In the genomic region with DNA sequence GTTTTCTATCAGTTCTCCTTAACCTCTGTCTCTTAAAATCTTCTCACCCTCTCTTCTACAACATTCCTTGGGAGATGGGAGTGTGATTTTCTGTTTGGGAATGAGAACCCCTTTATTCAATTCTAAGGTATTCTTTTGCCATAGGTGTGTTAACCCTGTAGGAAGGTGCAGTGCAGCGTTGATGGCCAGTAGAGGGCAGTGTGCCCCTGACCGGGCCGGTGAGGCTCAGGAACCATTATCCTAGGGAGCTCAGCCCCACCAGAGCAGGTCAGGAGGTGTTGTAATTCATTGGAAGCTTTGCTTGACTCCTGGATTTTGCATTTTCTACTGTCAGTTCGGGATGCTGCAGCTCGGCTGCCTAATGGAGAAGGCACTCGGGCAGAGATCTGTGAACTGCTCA, we compare ENCODE assay signal across 10 mouse cellular contexts. TPM values are rescaled to one million over a fixed set of nuclear protein-coding genes. Genes with fewer than 3 reads are reported as not detected.
DNase-seq lines count a peak whose midpoint lies in the region; ATAC-seq and TF ChIP-seq lines count a peak whose summit lies in the region.
"Had no signal": no experiment of that assay in that cellular context is flagged by ENCODE, and none has a peak within 500 bp of the region (broad histone marks: within the 10 kb centered on the region; RNA-seq: fewer than 3 reads in every experiment).

No protein-coding gene starts in this region.

- no peak overlapping the region for H3K9ac ChIP-seq in midbrain, postnatal 0 days (replicated peaks; ENCODE audit: low read length, poor library complexity, severe bottlenecking)
- H3K9ac ChIP-seq in midbrain, embryonic 11.5 days (ENCODE audit: low read length), result no peak overlapping the region
- no peak overlapping the region for H3K9ac ChIP-seq in liver, postnatal 0 days (replicated peaks)
- H3K9ac ChIP-seq: midbrain, embryonic 12.5 days had no signal

- DNase-seq in adrenal gland, adult 2 months, result peak; percentile 22
- no peak for DNase-seq in adrenal gland, adult 8-10 months
- DNase-seq in midbrain, postnatal 0 days (ENCODE audit: low spot score), result peak; percentile 7
- DNase-seq in midbrain, embryonic 11.5 days (ENCODE audit: low spot score, missing footprints), result no peak
- peak; percentile 46 for DNase-seq in embryo, embryonic 10.5 days (ENCODE audit: low spot score)
- peak; percentile 35 for DNase-seq in liver, postnatal 0 days
- DNase-seq in frontal cortex, postnatal 25 days (ENCODE audit: low spot score in 2 of 2), result no peak
- no peak for DNase-seq in left cerebral cortex, postnatal 4 days

- 64% methylated on average over 6 of the region's 6 CpGs for WGBS in midbrain, postnatal 0 days
- WGBS in midbrain, embryonic 11.5 days, result 60% methylated on average over 6 of the region's 6 CpGs
- WGBS in liver, postnatal 0 days (ENCODE audit: insufficient replicate concordance), result 67% methylated on average over 6 of the region's 6 CpGs

- no peak overlapping the region for H3K4me2 ChIP-seq in midbrain, postnatal 0 days (ENCODE audit: low read depth, low read length, poor library complexity, severe bottlenecking)
- H3K4me2 ChIP-seq in midbrain, embryonic 11.5 days, result no peak overlapping the region
- no peak overlapping the region for H3K4me2 ChIP-seq in liver, postnatal 0 days (ENCODE audit: low read depth, low read length)
- H3K4me2 ChIP-seq: midbrain, embryonic 12.5 days had no signal

- H3K4me1 ChIP-seq in midbrain, postnatal 0 days (ENCODE audit: insufficient read depth, low read length), result no peaks in the 10 kb centered on the region
- no peaks in the 10 kb centered on the region for H3K4me1 ChIP-seq in midbrain, embryonic 11.5 days (ENCODE audit: control insufficient read depth, insufficient read depth, low read length)
- H3K4me1 ChIP-seq in liver, postnatal 0 days (ENCODE audit: insufficient read depth), result no peaks in the 10 kb centered on the region
- H3K4me1 ChIP-seq: midbrain, embryonic 12.5 days had no signal

- peaks cover 58% of the 10 kb centered on the region for H3K36me3 ChIP-seq in midbrain, postnatal 0 days (ENCODE audit: insufficient read depth, low read length)
- H3K36me3 ChIP-seq in midbrain, embryonic 11.5 days (ENCODE audit: control insufficient read depth, insufficient read depth, low read length), result peaks cover 31% of the 10 kb centered on the region
- peaks cover 63% of the 10 kb centered on the region for H3K36me3 ChIP-seq in liver, postnatal 0 days (replicated peaks; ENCODE audit: insufficient read depth, low read length)

- no peak for TF ChIP-seq EP300 in liver, postnatal 0 days (IDR thresholded peaks at IDR 0.05; ENCODE audit: low read depth)

- TF ChIP-seq CTCF in midbrain, postnatal 0 days (IDR thresholded peaks at IDR 0.05), result peak; percentile 75
- peak; percentile 81 for TF ChIP-seq CTCF in liver, postnatal 0 days (IDR thresholded peaks at IDR 0.05; ENCODE audit: low read depth)

- no peak overlapping the region for H3K27ac ChIP-seq in midbrain, postnatal 0 days (ENCODE audit: low read depth, low read length)
- no peak overlapping the region for H3K27ac ChIP-seq in midbrain, embryonic 11.5 days (ENCODE audit: low read depth, low read length)
- H3K27ac ChIP-seq in liver, postnatal 0 days (ENCODE audit: low read depth), result no peak overlapping the region
- H3K27ac ChIP-seq: midbrain, embryonic 12.5 days had no signal

- no peak overlapping the region for H3K4me3 ChIP-seq in midbrain, postnatal 0 days (ENCODE audit: low read depth, low read length)
- H3K4me3 ChIP-seq in midbrain, embryonic 11.5 days (ENCODE audit: low read depth, low read length), result no peak overlapping the region
- H3K4me3 ChIP-seq in liver, postnatal 0 days (ENCODE audit: low read depth, low read length), result no peak overlapping the region
- H3K4me3 ChIP-seq: midbrain, embryonic 12.5 days had no signal

- no peaks in the 10 kb centered on the region for H3K27me3 ChIP-seq in midbrain, postnatal 0 days (ENCODE audit: insufficient read depth, low read length)
- H3K27me3 ChIP-seq in midbrain, embryonic 11.5 days (ENCODE audit: control insufficient read depth, insufficient read depth, low read length), result no peaks in the 10 kb centered on the region
- no peaks in the 10 kb centered on the region for H3K27me3 ChIP-seq in liver, postnatal 0 days (ENCODE audit: insufficient read depth, low read length)
- H3K27me3 ChIP-seq: midbrain, embryonic 12.5 days had no signal

- no peaks in the 10 kb centered on the region for H3K9me3 ChIP-seq in midbrain, postnatal 0 days (ENCODE audit: low read length)
- no peaks in the 10 kb centered on the region for H3K9me3 ChIP-seq in midbrain, embryonic 11.5 days (ENCODE audit: control insufficient read depth, low read length)
- no peaks in the 10 kb centered on the region for H3K9me3 ChIP-seq in liver, postnatal 0 days (ENCODE audit: low read length)
- H3K9me3 ChIP-seq: midbrain, embryonic 12.5 days had no signal

- no peak for ATAC-seq in midbrain, postnatal 0 days (ENCODE audit: low FRiP score)
- no peak for ATAC-seq in midbrain, embryonic 11.5 days (ENCODE audit: low FRiP score)
- ATAC-seq in liver, postnatal 0 days, result no peak

- intact Hi-C loops in left cerebral cortex, postnatal 4 days (cut with DNase I), result no loop called here

RNA-seq across cellular contexts. Expression of a gene that starts 19.2 kb away (rescaled TPM):
- 10 to 100 TPM; 15.7 to 19.0 TPM for total RNA-seq in adrenal gland, adult 2 months (2021)
- polyA plus RNA-seq in adrenal gland, adult 2 months (2012; rRNA removed), result 17.7 and 18.7 TPM in 2 replicates
- 10 to 100 TPM; 16.8 to 41.2 (median 24.9) TPM for total RNA-seq in adrenal gland, adult 8-10 months (2022)
- 38.1 and 43.4 TPM in 2 replicates for total RNA-seq in midbrain, postnatal 0 days (2014; rRNA removed)
- polyA plus RNA-seq in midbrain, postnatal 0 days (2015; fragmentation: Nextera tagmentation; extraction: Ambion mirVana), result 20.8 and 24.0 TPM in 2 replicates
- polyA plus RNA-seq in midbrain, embryonic 11.5 days (2014; fragmentation: Nextera tagmentation; extraction: Ambion mirVana), result 19.3 and 19.8 TPM in 2 replicates
- 5.3 TPM in 2 replicates for polyA plus RNA-seq in liver, postnatal 0 days (2015; fragmentation: Nextera tagmentation; extraction: Ambion mirVana)
- total RNA-seq in left cerebral cortex, postnatal 4 days (2021), result 10 to 100 TPM; 42.1 to 42.6 TPM

RNA-seq across cellular contexts. Expression of a gene that starts 59.0 kb away (rescaled TPM):
- total RNA-seq in adrenal gland, adult 2 months (2021), result 10 to 100 TPM; 35.3 to 36.9 TPM
- polyA plus RNA-seq in adrenal gland, adult 2 months (2012; rRNA removed), result 43.2 and 104 TPM in 2 replicates
- total RNA-seq in adrenal gland, adult 8-10 months (2022), result 10 to 100 TPM; 16.2 to 65.4 (median 27.5) TPM
- total RNA-seq in midbrain, postnatal 0 days (2014; rRNA removed), result not detected in 2 replicates
- 0.22 and 0.43 TPM in 2 replicates for polyA plus RNA-seq in midbrain, postnatal 0 days (2015; fragmentation: Nextera tagmentation; extraction: Ambion mirVana)
- polyA plus RNA-seq in midbrain, embryonic 11.5 days (2014; fragmentation: Nextera tagmentation; extraction: Ambion mirVana), result 0.11 and 0.34 TPM in 2 replicates
- polyA plus RNA-seq in liver, postnatal 0 days (2015; fragmentation: Nextera tagmentation; extraction: Ambion mirVana), result 0.09 TPM in 1 of 2 replicates, not detected in the other
- not detected for total RNA-seq in left cerebral cortex, postnatal 4 days (2021)
- polyA plus RNA-seq: heart, embryonic 14.5 days; midbrain, embryonic 12.5 days had no signal

Comparison
In these comparisons a context has a peak if more than half of its experiments do, and no peak if none do; other contexts are left out.
1. DNase-seq: peak in adrenal gland, adult 2 months (single experiment), midbrain, postnatal 0 days (single experiment), embryo, embryonic 10.5 days (single experiment) and liver, postnatal 0 days (single experiment); none in adrenal gland, adult 8-10 months (single experiment), midbrain, embryonic 11.5 days (single experiment), frontal cortex, postnatal 25 days (0 of 2) and left cerebral cortex, postnatal 4 days (single experiment).
2. RNA of a gene that starts 59.0 kb away (total RNA-seq): 35.3 to 36.9 TPM in adrenal gland, adult 2 months and 16.2 to 65.4 TPM in adrenal gland, adult 8-10 months; not detected in left cerebral cortex, postnatal 4 days and not detected in midbrain, postnatal 0 days; every median in the first group is over 10 times any median in the second.